Mouse (Mus musculus) adrenal gland, adult 2 months (tissue): ENCODE data around the gene Upk2. TPM values are rescaled to one million over a fixed set of nuclear protein-coding genes. Genes with fewer than 3 reads are reported as not detected.
"Not testable (repeated sequence)": the region's sequence is repeated elsewhere in the genome, so short reads cannot be mapped to it uniquely, and the experiment has no call there.

Source experiments
- DNase-seq: peaks from one replicate; pipeline ENCODE4 v3.0.0; 2021
- polyA plus RNA-seq: library from polyadenylated mRNA; depleted of rRNA; stranded (reverse); fragments of >200 nt; gene quantifications from 2 replicates; pipeline ENCODE4 v1.2.3, GENCODE M21; 2012; rRNA removed
- total RNA-seq, 2 experiments: library from RNA; stranded (reverse); gene quantifications; 2 replicates each; pipeline ENCODE4 v1.2.3; 2021

Gene Upk2
- total and polyA plus RNA-seq, 3 experiments, result not detected

DNA sequence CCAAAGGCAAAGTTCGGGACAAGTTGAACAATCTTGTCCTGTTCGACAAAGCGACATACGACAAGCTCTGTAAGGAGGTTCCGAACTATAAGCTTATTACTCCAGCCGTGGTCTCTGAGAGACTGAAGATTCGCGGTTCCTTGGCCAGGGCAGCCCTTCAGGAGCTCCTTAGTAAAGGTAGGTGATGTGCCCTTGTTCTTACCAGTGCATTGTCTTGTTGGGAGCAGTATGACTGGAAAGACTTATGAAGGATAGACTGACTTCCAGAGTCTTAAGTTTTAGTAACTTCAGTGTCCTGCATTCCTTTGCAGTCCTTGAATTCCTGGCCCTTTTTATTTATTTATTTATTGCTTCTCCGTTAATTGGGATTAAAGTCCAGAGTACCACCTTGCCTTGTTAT lies 46.1 kb downstream of the Upk2 start:
- not testable (repeated sequence) for DNase-seq

DNA sequence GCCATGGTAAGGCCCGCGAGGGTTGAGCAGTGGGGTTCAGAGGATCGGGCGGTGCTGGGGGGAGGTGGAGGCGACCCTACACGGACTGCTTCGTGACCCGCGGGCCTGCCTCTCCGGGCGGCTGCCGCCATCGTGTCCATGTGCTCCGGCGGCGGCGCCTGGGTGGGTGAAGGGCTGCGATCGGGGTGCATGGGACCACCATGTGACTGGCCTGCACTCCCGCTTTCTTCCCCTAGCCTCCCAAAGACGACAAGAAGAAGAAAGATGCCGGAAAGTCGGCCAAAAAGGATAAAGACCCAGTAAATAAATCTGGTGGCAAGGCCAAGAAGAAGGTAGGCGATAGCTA lies 47.1 kb downstream of the Upk2 start:
- DNase-seq, result no peak

DNA sequence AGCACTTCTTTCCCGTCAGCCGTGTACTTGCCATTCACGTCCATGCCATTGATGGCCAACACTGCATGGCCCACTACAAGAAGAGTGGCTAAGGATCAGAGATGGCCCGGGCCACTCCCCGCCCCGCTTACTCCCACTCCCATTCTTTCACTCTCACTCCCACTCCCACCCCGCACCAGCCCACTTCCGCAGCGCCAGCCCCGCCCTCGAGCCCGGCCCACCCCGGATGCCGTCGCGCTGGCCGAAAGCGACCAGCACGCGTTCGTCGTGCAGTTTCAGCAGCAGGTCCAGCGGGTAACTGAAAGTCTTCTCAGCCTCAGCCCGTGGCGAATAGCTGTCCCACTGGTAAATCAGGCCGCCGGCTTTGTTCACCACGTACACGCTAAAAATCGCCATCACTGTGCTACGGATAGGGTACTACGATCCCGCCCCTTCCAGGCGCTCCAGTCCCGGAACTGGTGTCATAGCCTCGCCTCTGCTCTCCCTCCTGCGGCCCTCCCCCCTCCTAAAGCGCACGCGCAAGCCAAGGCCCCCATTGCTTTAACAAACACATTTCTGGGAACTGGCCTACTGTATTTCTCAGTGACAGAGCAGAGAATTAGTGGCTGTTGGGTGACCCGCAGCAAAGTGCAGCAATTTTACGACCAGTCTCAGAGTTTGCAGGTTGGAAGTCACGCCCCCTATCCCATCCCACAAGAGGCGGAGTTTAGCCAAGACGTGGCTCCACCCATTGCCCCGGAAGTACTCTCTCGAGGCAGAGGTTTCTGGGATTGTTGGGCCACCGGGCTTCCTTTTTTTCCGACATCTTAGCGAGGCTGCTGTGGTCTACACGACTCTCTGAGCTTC lies 47.6 kb downstream of the Upk2 start, which contains the start of the genes Rps25 and Trappc4:
TSS of gene Rps25 (plus strand) at position 234 of the 846 bp plus-strand sequence.
TSS of gene Trappc4 (minus strand) at position 695 of the 846 bp plus-strand sequence.
- DNase-seq, result peak; percentile 94

DNA sequence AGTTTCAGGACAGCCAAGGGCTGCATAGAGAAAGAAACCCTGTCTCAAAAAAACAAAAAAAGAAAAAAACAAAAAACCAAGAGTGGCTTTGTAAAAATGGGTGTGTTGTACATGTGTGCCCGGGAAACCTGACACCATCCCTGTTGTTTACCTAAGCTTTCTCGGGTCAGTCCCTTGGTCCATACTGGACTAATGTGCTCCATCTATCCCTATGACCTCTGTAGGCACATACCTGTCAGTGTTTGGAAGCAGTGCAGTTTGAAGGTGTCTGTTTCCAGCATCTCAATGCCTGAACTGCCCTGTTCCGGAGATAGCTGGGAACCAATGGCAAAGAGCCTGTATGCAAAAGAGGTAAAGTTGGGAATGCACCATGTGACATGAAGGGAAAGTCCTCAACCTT lies 49.8 kb downstream of the Upk2 start:
- no peak for DNase-seq

Other genes with a start within 250 kb of the Upk2 start
- 10 to 100 TPM; 26.2 to 31.5 TPM for gene Cbl, start 220.9 kb downstream of the Upk2 start, total RNA-seq
- 7.8 and 8.7 TPM in 2 replicates for gene Cbl, start 220.9 kb downstream of the Upk2 start, polyA plus RNA-seq
- 1 to 10 TPM; 2.7 to 3.4 TPM for gene Ccdc153, start 214.3 kb downstream of the Upk2 start, total RNA-seq
- 0.26 and 0.63 TPM in 2 replicates for gene Ccdc153, start 214.3 kb downstream of the Upk2 start, polyA plus RNA-seq
- gene Pdzd3, start 203.5 kb downstream of the Upk2 start, total RNA-seq, result not detected
- 0.06 TPM in 1 of 2 replicates, not detected in the other for gene Pdzd3, start 203.5 kb downstream of the Upk2 start, polyA plus RNA-seq
- gene Nlrx1, start 186.4 kb downstream of the Upk2 start, total RNA-seq, result 10 to 100 TPM; 15.7 to 27.8 TPM
- 25.3 and 27.7 TPM in 2 replicates for gene Nlrx1, start 186.4 kb downstream of the Upk2 start, polyA plus RNA-seq
- gene Abcg4, start 166.4 kb downstream of the Upk2 start, total RNA-seq, result 10 to 100 TPM; 27.1 to 41.4 TPM
- gene Abcg4, start 166.4 kb downstream of the Upk2 start, polyA plus RNA-seq, result 84.3 and 86.8 TPM in 2 replicates
- gene Hinfp, start 149.3 kb downstream of the Upk2 start, total RNA-seq, result 10 to 100 TPM; 16.6 to 24.9 TPM
- gene Hinfp, start 149.3 kb downstream of the Upk2 start, polyA plus RNA-seq, result 13.5 and 13.8 TPM in 2 replicates
- 10 to 100 TPM; 46.1 to 59.0 TPM for gene C2cd2l, start 134.7 kb downstream of the Upk2 start, total RNA-seq
- gene C2cd2l, start 134.7 kb downstream of the Upk2 start, polyA plus RNA-seq, result 100 and 106 TPM in 2 replicates
- 10 to 100 TPM; 28.2 to 36.1 TPM for gene Dpagt1, start 129.0 kb downstream of the Upk2 start, total RNA-seq
- gene Dpagt1, start 129.0 kb downstream of the Upk2 start, polyA plus RNA-seq, result 55.8 and 68.2 TPM in 2 replicates
- gene H2afx, start 120.3 kb downstream of the Upk2 start, total RNA-seq, result 10 to 100 TPM; 28.1 to 37.4 TPM
- 124 and 134 TPM in 2 replicates for gene H2afx, start 120.3 kb downstream of the Upk2 start, polyA plus RNA-seq
- 10 to 100 TPM; 80.7 to 92.6 TPM for gene Hmbs, start 110.7 kb downstream of the Upk2 start, total RNA-seq
- gene Hmbs, start 110.7 kb downstream of the Upk2 start, polyA plus RNA-seq, result 75.0 and 80.6 TPM in 2 replicates
- gene Vps11, start 93.3 kb downstream of the Upk2 start, total RNA-seq, result 10 to 100 TPM; 57.9 to 58.4 TPM
- gene Vps11, start 93.3 kb downstream of the Upk2 start, polyA plus RNA-seq, result 32.2 and 39.4 TPM in 2 replicates
- gene Hyou1, start 75.5 kb downstream of the Upk2 start, total RNA-seq, result 100 to 1,000 TPM; 177 to 230 TPM
- gene Hyou1, start 75.5 kb downstream of the Upk2 start, polyA plus RNA-seq, result 64.3 and 127 TPM in 2 replicates
- 10 to 100 TPM; 14.4 to 15.6 TPM for gene Slc37a4, start 58.1 kb downstream of the Upk2 start, total RNA-seq
- gene Slc37a4, start 58.1 kb downstream of the Upk2 start, polyA plus RNA-seq, result 27.9 and 33.5 TPM in 2 replicates
- 1,000 to 10,000 TPM; 1,025 to 1,177 TPM for gene Rps25, start 47.8 kb downstream of the Upk2 start, total RNA-seq
- gene Rps25, start 47.8 kb downstream of the Upk2 start, polyA plus RNA-seq, result 21.7 and 23.2 TPM in 2 replicates
- gene Trappc4, start 47.4 kb downstream of the Upk2 start, total RNA-seq, result 10 to 100 TPM; 81.3 to 92.1 TPM
- gene Trappc4, start 47.4 kb downstream of the Upk2 start, polyA plus RNA-seq, result 44.2 and 51.2 TPM in 2 replicates
- 10 to 100 TPM; 14.5 to 21.1 TPM for gene Ccdc84, start 36.4 kb downstream of the Upk2 start, total RNA-seq
- gene Ccdc84, start 36.4 kb downstream of the Upk2 start, polyA plus RNA-seq, result 12.3 and 23.7 TPM in 2 replicates
- gene Foxr1, start 13.8 kb downstream of the Upk2 start, total RNA-seq, result not detected
- not detected in 2 replicates for gene Foxr1, start 13.8 kb downstream of the Upk2 start, polyA plus RNA-seq
- gene Bcl9l, start 27.8 kb upstream of the Upk2 start, total RNA-seq, result 10 to 100 TPM; 41.9 to 61.1 TPM
- gene Bcl9l, start 27.8 kb upstream of the Upk2 start, polyA plus RNA-seq, result 62.7 and 64.5 TPM in 2 replicates
- gene Cxcr5, start 106.9 kb upstream of the Upk2 start, total RNA-seq, result under 1 TPM in 1 of 2 experiments, not detected in 1; 0.17 TPM
- gene Cxcr5, start 106.9 kb upstream of the Upk2 start, polyA plus RNA-seq, result 0.15 and 0.26 TPM in 2 replicates
- gene Ddx6, start 149.9 kb upstream of the Upk2 start, total RNA-seq, result 100 to 1,000 TPM; 114 to 121 TPM
- gene Ddx6, start 149.9 kb upstream of the Upk2 start, polyA plus RNA-seq, result 7.2 and 9.1 TPM in 2 replicates
- gene Treh, start 218.3 kb upstream of the Upk2 start, total RNA-seq, result not detected
- gene Treh, start 218.3 kb upstream of the Upk2 start, polyA plus RNA-seq, result not detected in 2 replicates